Mouse (Mus musculus) frontal cortex, postnatal 14 days (tissue): ENCODE results near the gene Uap1l1.
"Not testable (repeated sequence)": the region's sequence is repeated elsewhere in the genome, so short reads cannot be mapped to it uniquely, and the experiment has no call there.

Experiments used
- DNase-seq, 2 experiments: peaks; one replicate each; pipeline ENCODE4 v3.0.0; 2022; ENCODE audit warnings: low spot score in 2 of 2

The Uap1l1 gene

DNA sequence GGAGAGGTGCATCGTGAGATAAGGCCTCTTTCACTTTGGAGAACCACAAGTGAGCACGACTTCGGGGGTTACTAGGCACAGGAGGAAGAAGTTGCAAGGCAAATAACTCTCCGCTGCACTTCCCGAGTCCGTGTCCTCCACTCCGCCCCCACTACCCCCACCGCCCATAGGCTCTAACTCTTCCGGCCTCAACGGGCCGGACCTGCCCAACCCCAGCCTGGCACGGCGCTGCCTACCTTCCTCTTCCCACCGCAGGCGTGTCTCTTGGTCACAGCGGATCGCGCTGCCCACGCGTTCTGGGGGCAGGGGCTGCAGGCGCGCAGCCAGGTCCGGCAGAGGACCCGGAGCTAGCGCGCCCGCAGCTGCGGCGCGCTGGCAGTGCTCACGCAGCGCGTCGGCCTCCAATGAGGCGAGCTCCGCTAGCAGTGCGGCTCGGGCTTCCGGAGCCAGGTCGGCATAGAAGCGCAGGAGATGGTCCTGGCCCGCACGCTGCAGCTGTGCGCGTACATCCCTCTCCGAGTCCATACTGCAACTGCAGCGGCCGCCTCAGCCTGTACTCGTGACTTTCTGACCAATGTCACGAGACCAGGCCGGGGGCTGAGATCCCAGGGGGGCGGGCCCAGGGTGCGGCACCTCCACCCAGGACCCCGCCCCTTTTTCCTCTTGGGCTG lies at the start of gene Uap1l1:
TSS of gene Uap1l1 (minus strand) at position 592 of the 671 bp plus-strand sequence.
- DNase-seq, result peak in 1 of 2 experiments; percentile 51

DNA sequence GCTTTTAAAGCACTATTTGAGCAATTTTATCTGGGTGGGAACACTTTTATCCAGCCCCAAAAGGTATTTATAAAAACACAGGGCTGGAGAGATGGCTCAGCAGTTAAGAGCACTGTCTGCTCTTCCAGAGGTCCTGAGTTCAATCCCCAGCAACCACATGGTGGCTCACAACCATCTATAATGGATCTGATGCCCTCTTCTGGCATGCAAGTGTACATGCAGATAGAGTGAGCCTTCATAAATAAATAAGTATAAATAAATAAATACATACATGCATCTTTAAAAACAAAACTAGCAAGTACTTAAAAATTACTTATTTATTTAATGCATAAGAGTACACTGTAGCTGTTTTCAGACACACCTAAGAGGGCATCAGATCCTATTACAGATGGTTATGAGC lies 48.0 kb upstream of the Uap1l1 start:
- DNase-seq, result not testable (repeated sequence)

DNA sequence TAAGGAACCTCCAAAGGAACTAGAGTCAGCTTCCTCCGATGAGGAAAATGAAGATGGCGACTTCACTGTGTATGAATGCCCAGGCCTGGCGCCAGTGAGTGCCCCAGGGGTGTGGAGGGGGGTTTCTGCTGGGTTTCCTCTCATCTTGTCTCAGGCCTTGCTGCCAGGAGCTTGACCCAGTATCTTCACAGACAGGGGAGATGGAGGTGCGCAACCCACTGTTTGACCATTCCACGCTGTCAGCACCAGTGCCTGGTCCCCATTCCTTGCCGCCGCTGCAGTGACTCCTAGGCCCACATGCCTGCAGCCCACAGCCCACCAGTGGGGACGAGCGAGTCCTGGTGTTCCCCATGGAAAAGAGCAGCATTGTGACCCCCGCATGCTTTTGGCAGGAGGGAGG lies 43.4 kb upstream of the Uap1l1 start:
- DNase-seq, result no peak

DNA sequence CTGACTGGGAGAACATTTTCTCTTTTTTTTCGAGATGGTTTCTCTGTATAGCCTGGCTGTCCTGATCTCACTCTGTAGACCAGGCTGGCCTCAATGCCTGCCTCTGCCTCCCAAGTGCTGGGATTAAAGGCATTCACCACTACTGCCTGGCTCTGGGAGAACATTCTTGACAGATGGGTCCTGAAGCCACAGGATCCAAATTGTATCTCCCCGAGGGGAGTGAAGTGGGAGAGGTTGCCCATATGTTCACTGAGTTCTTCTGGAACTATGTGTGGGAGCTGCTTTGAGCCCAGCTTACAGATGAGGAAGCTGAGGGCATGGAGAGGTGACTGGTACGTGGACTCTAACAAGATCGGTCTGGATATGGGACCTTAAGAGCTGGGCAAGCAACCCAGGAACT lies 38.5 kb upstream of the Uap1l1 start:
- no peak for DNase-seq

DNA sequence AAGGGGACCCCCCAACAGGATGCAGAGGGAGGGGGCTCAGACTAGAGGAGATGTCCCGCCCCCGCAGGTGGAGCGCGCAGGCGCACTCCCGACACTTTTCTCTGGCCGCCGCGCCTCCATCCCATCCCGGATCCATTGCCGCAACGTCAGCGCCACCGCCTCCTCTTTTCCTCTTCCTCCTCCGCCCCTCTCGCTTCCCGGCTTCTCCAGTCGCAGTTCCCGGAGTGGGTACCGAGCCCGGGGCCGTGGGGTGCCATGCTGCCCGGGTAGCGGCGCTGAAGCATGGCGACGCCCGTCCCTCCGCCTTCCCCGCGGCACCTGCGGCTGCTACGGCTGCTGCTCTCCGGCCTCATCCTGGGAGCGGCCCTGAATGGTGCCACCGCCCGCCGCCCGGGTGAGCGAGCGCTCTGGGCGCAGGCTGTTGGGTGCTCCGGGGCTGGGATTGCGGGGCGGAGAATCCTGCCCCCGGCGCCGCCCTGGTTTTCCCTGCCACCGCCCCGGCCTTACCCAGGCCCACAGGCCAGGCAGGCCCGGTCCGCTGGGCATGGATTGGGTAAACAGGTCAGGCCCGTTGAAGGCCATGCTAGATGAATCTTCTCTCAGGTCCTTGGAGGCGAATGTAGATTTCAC lies 37.6 kb upstream of the Uap1l1 start:
- DNase-seq, result peak; percentile 87 to 88

DNA sequence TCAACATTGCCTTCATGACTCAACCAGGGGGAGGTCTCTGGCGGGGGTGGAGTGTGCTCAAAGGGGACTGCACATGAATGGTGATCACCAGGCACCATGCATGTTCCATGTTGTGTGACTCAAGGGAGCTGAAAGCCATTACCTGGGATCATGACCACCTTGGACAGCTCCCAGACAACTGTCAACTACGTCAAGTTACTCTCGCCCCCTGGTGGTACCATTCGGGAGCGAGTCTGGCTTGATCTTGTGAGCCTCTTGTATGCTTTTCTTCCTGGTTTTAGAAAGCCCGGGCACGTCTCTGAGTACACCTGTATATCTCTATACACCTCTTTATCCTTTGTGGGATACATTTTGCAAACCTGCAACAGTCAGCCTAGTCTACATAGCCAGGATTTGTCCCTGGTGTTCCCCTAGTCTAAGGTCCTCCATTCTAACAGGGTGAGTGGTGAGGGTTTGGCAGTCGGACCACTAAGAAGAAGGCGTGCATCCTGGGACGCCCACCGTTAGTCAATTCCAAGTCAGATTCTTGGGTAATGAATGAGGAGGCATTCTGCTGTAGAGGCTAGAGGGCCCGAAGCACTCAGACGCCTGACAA lies 37.0 kb upstream of the Uap1l1 start:
- DNase-seq, result peak; percentile 66 to 71

DNA sequence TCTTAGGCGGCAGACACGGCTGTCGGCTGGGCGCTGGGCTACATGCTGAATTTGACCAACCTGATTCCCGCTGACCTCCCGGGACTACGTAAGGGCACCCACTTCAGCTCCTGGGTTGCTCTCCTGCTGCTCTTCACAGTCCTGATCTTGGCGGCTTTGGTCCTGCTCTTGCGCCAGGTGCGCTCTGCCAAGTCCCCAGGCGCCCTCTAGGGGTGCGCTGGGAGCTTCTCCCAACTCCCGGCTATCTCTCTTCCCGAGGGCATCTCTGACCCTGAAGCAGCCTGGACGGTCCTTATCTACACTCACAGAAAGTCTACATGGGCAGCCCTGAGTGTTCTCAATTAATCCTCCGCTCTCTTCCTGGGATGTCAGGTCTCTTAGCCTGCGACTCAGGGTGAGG lies 35.3 kb upstream of the Uap1l1 start:
- DNase-seq, result peak in 1 of 2 experiments; percentile 37

DNA sequence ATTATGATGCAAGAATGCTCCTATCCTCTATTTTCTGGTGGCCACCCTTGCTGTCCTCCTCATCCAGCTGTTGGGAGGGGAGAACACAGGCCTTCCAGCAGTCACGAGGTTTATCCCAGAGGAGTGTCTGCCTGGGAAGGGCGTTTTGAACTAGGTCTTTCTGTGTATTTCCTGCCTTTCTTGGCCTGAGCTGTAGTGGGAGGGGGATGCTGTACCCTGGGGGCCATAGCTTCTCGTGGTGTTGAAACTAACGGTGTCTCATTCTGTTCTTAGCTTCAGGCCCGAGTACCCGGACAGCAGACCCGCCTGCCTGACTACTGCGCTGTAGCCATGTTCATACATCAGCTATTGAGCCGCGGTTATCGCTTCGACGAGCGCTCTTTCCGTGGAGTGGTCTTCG lies 34.8 kb upstream of the Uap1l1 start:
- DNase-seq, result no peak

GRCm38 (mm10) chr2:25399051-25399450 lies 33.6 kb upstream of the Uap1l1 start, which contains the start of gene Npdc1:
Npdc1 (plus strand) TSS chr2:25399351.
- no peak for DNase-seq

DNA sequence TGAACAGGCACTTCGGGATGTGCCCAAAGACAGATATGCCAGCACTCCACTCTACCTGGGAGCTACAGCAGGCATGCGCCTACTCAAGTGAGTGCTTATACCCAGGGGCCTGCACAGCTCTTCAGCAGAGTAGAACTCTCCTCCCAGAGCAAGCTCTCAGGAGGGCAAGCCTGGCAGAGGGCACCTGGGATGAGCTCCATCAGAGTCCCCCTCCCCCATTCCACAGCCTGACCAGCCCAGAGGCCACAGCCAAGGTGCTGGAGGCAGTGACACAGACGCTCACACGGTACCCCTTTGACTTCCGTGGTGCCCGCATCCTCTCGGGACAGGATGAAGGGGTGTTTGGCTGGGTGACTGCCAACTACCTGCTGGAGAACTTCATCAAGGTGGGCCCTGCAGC lies 32.6 kb upstream of the Uap1l1 start:
- no peak for DNase-seq

GRCm38 (mm10) chr2:25397010-25397409 lies 31.5 kb upstream of the Uap1l1 start:
- no peak for DNase-seq

GRCm38 (mm10) chr2:25396597-25396983 lies 31.1 kb upstream of the Uap1l1 start:
- DNase-seq, result no peak

DNA sequence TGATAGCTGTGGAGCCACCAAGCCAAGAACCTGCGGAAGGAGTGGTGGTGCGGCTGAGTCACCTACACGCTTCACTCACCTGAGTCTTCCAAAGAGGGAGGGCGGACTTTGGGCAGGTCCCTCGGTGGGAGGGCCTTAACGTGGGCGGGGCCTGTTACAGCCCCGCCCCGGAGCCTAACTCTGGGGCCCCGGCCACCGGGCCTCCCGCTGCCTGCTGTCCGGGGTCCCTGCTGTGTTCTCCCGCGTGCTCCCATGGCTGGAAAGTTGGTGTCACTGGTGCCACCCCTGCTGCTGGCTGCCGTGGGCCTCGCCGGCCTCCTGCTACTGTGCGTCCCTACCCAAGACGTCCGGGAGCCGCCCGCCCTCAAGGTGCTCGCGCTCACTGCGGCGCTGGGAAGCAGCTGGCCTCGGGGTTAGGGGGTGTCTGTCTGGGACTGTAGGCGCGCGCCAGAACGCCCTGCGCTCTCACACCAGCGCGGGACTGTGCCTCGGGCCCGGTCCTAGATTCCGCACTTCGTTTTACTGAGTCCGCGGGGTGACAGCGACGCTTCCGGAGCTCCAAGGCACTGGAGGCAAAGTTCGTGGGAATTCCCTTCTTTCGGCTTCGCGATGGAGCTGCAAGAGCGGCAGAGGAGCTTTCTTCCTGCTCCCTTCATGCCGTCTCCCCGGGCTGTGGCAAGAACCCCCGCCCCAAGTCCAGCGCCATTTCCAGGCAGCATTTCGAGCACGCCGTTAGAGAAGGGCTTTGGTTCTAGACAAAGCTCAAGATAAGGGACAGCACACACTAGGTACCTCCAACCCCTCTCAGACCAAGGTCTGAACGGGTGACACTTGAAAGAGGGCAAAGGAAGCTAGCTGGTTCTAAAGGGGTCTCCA lies 30.5 kb upstream of the Uap1l1 start, which contains the start of gene Entpd2:
TSS of gene Entpd2 (plus strand) at position 154 of the 876 bp plus-strand sequence.
- no peak for DNase-seq

GRCm38 (mm10) chr2:25394281-25395221 lies 29.1 kb upstream of the Uap1l1 start:
- DNase-seq, result peak in 1 of 2 experiments; percentile 52

- no peak for DNase-seq
These were observed 25.8 kb upstream of the Uap1l1 start for GRCm38 (mm10) chr2:25391266-25391665.

GRCm38 (mm10) chr2:25384492-25384891 lies 19.0 kb upstream of the Uap1l1 start:
- no peak for DNase-seq

DNA sequence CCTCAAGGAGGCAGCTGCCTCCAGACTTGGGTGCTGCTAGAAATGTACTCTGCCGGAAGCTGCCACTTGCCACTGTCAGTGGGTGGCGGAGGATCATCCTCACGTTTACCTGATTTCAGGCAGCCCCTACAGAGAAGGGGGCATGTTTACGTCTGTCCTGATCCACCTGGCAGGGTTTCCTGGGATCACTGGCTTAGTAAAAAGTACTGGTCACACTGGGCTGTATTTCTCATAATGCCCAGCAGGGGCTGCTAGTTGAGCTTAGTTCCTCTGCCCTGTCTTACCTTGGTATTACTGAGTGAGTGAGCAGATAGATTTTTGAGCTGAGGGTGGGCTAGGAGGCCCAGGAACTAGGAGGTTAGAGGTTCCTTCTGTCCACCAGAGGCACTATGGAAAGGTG lies 11.1 kb upstream of the Uap1l1 start:
- peak in 1 of 2 experiments; percentile 42 for DNase-seq

DNA sequence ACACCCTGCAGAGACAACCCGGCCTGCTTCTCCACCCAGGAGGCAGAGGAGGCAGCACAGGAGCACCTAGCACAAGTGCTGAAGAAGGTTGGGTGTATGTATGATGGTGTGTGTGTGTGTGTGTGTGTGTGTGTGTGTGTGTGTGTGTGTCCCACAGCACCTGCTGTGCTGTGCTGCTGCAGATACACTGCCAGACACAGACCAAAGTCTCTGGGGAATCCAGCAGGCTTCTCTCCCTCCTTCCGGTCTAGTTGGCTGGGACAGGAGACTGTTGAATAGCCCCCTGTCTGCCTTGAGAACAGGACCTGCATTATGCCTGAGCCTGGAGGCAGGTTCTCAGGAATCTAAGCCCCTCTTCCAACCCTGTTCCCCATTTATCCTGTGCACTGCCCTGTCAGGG lies 7.9 kb upstream of the Uap1l1 start:
- DNase-seq, result no peak

DNA sequence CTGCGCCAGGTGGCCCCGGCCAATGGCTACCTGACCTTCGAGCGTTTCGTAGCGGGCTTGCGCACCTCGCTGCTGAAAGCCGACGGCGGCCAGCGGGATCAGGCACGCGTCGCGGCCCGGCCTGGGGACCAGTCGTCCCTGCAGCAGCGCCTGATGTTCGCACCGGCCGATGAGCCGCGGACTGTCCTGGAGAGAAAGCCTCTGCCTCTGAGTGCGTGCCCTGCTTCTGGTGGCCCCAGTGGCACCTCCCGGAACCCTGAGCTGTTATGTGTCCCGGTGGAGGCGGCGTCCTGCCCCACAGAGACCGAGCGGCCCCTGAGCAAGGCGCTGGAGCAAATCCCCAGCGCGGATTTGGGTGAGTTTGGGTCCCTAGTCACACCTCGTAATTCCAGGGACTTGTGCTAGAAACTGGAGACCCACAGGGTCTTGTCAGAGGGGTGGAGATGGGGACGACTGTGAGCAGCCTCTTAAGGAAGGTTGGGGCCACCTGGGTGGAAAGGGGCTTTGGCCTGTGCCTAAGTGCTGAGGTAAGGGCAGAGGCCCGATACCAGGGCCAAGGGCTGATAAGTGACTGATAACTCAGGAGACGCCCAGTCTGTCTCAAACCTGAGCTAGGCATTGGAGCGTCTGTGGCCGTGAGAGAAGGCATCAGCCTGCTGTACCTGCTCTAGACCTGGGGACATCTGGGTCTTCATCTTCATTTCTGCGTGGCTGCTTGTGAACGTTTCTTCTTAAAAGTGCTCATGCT lies 7.3 kb upstream of the Uap1l1 start:
- no peak for DNase-seq
